In the genomic region with DNA sequence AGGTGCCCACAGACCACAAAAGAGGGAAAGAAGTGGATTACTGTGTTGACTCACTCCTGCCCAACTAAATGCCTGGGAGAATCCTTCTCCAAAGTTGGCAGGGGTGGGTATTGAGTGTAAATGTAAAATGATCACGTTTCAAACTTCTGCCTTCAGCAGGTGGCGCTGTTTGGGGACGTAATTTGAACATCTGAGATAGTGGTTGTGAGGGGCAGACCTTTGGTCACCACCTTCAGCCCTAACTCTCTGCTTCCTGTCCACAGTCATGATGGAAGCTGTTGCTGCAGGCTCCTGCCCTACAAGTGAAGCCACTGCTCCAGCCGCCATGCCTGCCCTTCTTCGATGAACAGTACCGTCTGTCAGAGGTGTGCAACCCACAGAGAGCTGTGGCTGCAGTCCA, we compare ENCODE assay signal across 12 mouse cellular contexts. TPM values are rescaled to one million over a fixed set of nuclear protein-coding genes. Genes with fewer than 3 reads are reported as not detected.
DNase-seq lines count a peak whose midpoint lies in the region; ATAC-seq and TF ChIP-seq lines count a peak whose summit lies in the region.
"Had no signal": no experiment of that assay in that cellular context is flagged by ENCODE, and none has a peak within 500 bp of the region (broad histone marks: within the 10 kb centered on the region; RNA-seq: fewer than 3 reads in every experiment).

No protein-coding gene starts in this region.

- H3K9ac ChIP-seq in midbrain, postnatal 0 days (replicated peaks; ENCODE audit: low read length, poor library complexity, severe bottlenecking) = no peak overlapping the region
- H3K9ac ChIP-seq in midbrain, embryonic 11.5 days (ENCODE audit: low read length) = no peak overlapping the region
- H3K9ac ChIP-seq: embryonic facial prominence, embryonic 15.5 days; limb, embryonic 13.5 days had no signal

- no peaks in the 10 kb centered on the region for H3K27me3 ChIP-seq in cerebellum, adult 2 months (ENCODE audit: control insufficient read depth, insufficient read depth, low read length)
- H3K27me3 ChIP-seq in midbrain, postnatal 0 days (ENCODE audit: insufficient read depth, low read length) = no peaks in the 10 kb centered on the region
- H3K27me3 ChIP-seq in midbrain, embryonic 11.5 days (ENCODE audit: control insufficient read depth, insufficient read depth, low read length) = no peaks in the 10 kb centered on the region
- H3K27me3 ChIP-seq: embryonic facial prominence, embryonic 15.5 days; limb, embryonic 13.5 days had no signal

- H3K27ac ChIP-seq in cerebellum, adult 2 months (ENCODE audit: insufficient read depth, low read length) = no peak overlapping the region
- H3K27ac ChIP-seq in midbrain, postnatal 0 days (ENCODE audit: low read depth, low read length) = no peak overlapping the region
- H3K27ac ChIP-seq in midbrain, embryonic 11.5 days (ENCODE audit: low read depth, low read length) = no peak overlapping the region
- H3K27ac ChIP-seq: embryonic facial prominence, embryonic 15.5 days; limb, embryonic 13.5 days had no signal

- H3K36me3 ChIP-seq in midbrain, postnatal 0 days (ENCODE audit: insufficient read depth, low read length) = no peaks in the 10 kb centered on the region
- H3K36me3 ChIP-seq in midbrain, embryonic 11.5 days (ENCODE audit: control insufficient read depth, insufficient read depth, low read length) = no peaks in the 10 kb centered on the region
- H3K36me3 ChIP-seq: embryonic facial prominence, embryonic 15.5 days; limb, embryonic 13.5 days had no signal

- no peak overlapping the region for H3K4me2 ChIP-seq in midbrain, postnatal 0 days (ENCODE audit: low read depth, low read length, poor library complexity, severe bottlenecking)
- no peak overlapping the region for H3K4me2 ChIP-seq in midbrain, embryonic 11.5 days
- H3K4me2 ChIP-seq: embryonic facial prominence, embryonic 15.5 days; limb, embryonic 13.5 days had no signal

- TF ChIP-seq POLR2A in cerebellum, adult 2 months (IDR thresholded peaks at IDR 0.05; ENCODE audit: borderline replicate concordance, insufficient read depth, low read length) = no peak

- no peak overlapping the region for H3K4me3 ChIP-seq in cerebellum, adult 2 months (replicated peaks; ENCODE audit: insufficient read depth, low read depth, low read length)
- no peak overlapping the region for H3K4me3 ChIP-seq in midbrain, postnatal 0 days (ENCODE audit: low read depth, low read length)
- H3K4me3 ChIP-seq in midbrain, embryonic 11.5 days (ENCODE audit: low read depth, low read length) = no peak overlapping the region
- H3K4me3 ChIP-seq: embryonic facial prominence, embryonic 15.5 days; limb, embryonic 13.5 days had no signal

- WGBS in cerebellum, adult 2 months = 22% methylated on average over 6 of the region's 6 CpGs
- WGBS in midbrain, postnatal 0 days = 35% methylated on average over 6 of the region's 6 CpGs
- WGBS in midbrain, embryonic 11.5 days = 33% methylated on average over 6 of the region's 6 CpGs

- H3K4me1 ChIP-seq in cerebellum, adult 2 months (ENCODE audit: control insufficient read depth, insufficient read depth, low read length) = peaks cover 21% of the 10 kb centered on the region
- H3K4me1 ChIP-seq in midbrain, postnatal 0 days (ENCODE audit: insufficient read depth, low read length) = no peaks in the 10 kb centered on the region
- H3K4me1 ChIP-seq in midbrain, embryonic 11.5 days (ENCODE audit: control insufficient read depth, insufficient read depth, low read length) = no peaks in the 10 kb centered on the region

- no peak for ATAC-seq in cerebellum, adult (ENCODE audit: insufficient number of reproducible peaks, low FRiP score, low TSS enrichment)
- no peak for ATAC-seq in midbrain, postnatal 0 days (ENCODE audit: low FRiP score)
- no peak for ATAC-seq in midbrain, embryonic 11.5 days (ENCODE audit: low FRiP score)

- no peaks in the 10 kb centered on the region for H3K9me3 ChIP-seq in midbrain, postnatal 0 days (ENCODE audit: low read length)
- no peaks in the 10 kb centered on the region for H3K9me3 ChIP-seq in midbrain, embryonic 11.5 days (ENCODE audit: control insufficient read depth, low read length)
- H3K9me3 ChIP-seq: embryonic facial prominence, embryonic 15.5 days; limb, embryonic 13.5 days had no signal

- peak; percentile 39; the same call in 1 of the 2 replicates for TF ChIP-seq CTCF in cerebellum, adult 2 months (IDR thresholded peaks at IDR 0.05; ENCODE audit: borderline replicate concordance, insufficient read depth, low read depth, low read length)
- TF ChIP-seq CTCF in midbrain, postnatal 0 days (IDR thresholded peaks at IDR 0.05) = peak; percentile 22; the same call in 1 of the 2 replicates

- DNase-seq in cerebellum, adult 2 months = peak; percentile 43 to 64
- DNase-seq in midbrain, postnatal 0 days (ENCODE audit: low spot score) = no peak
- no peak for DNase-seq in midbrain, embryonic 11.5 days (ENCODE audit: low spot score, missing footprints)
- peak; percentile 64 for DNase-seq in cerebellum, adult 9-11 months
- peak; percentile 68 for DNase-seq in thymus, postnatal 4 days
- DNase-seq in neural tube, embryonic 10.5 days (ENCODE audit: extremely low spot score, low spot score) = no peak
- no peak for DNase-seq in left cerebral cortex, postnatal 36 days (ENCODE audit: low spot score in 2 of 2)
- DNase-seq: gastrocnemius, postnatal 14 days; kidney, adult 11 months had no signal

- intact Hi-C loops in left cerebral cortex, postnatal 36 days (cut with DNase I) = no loop called here

RNA-seq across cellular contexts. Expression of a gene that starts 6.8 kb away (rescaled TPM):
- polyA plus RNA-seq in cerebellum, adult 2 months (2012; rRNA removed) = 24.0 and 30.8 TPM in 2 replicates
- total RNA-seq in midbrain, postnatal 0 days (2014; rRNA removed) = 5.5 and 6.8 TPM in 2 replicates
- 4.6 and 5.0 TPM in 2 replicates for polyA plus RNA-seq in midbrain, postnatal 0 days (2015; fragmentation: Nextera tagmentation; extraction: Ambion mirVana)
- polyA plus RNA-seq in midbrain, embryonic 11.5 days (2014; fragmentation: Nextera tagmentation; extraction: Ambion mirVana) = 0.51 and 0.87 TPM in 2 replicates
- total RNA-seq in left cerebral cortex, postnatal 36 days (2021) = 1 to 10 TPM; 1.7 to 3.0 TPM

RNA-seq across cellular contexts. Expression of a gene that starts 10.0 kb away (rescaled TPM):
- 24.4 and 29.0 TPM in 2 replicates for polyA plus RNA-seq in cerebellum, adult 2 months (2012; rRNA removed)
- total RNA-seq in midbrain, postnatal 0 days (2014; rRNA removed) = 2.8 and 4.1 TPM in 2 replicates
- polyA plus RNA-seq in midbrain, postnatal 0 days (2015; fragmentation: Nextera tagmentation; extraction: Ambion mirVana) = 1.5 TPM in 2 replicates
- polyA plus RNA-seq in midbrain, embryonic 11.5 days (2014; fragmentation: Nextera tagmentation; extraction: Ambion mirVana) = 1.5 and 1.9 TPM in 2 replicates
- total RNA-seq in left cerebral cortex, postnatal 36 days (2021) = 1 to 10 TPM; 3.4 to 6.4 TPM

RNA-seq across cellular contexts. Expression of a gene that starts 20.8 kb away (rescaled TPM):
- not detected in 2 replicates for polyA plus RNA-seq in cerebellum, adult 2 months (2012; rRNA removed)
- not detected in 2 replicates for total RNA-seq in midbrain, postnatal 0 days (2014; rRNA removed)
- not detected in 2 replicates for polyA plus RNA-seq in midbrain, postnatal 0 days (2015; fragmentation: Nextera tagmentation; extraction: Ambion mirVana)
- polyA plus RNA-seq in midbrain, embryonic 11.5 days (2014; fragmentation: Nextera tagmentation; extraction: Ambion mirVana) = not detected in 2 replicates
- total RNA-seq in left cerebral cortex, postnatal 36 days (2021) = not detected
- total RNA-seq: gastrocnemius, postnatal 14 days had no signal
- polyA plus RNA-seq: embryonic facial prominence, embryonic 15.5 days; limb, embryonic 13.5 days had no signal

Comparison
In these comparisons a context has a peak if more than half of its experiments do, and no peak if none do; other contexts are left out.
1. DNase-seq: peak in cerebellum, adult 2 months (2 of 2), cerebellum, adult 9-11 months (single experiment) and thymus, postnatal 4 days (single experiment); none in midbrain, postnatal 0 days (single experiment), midbrain, embryonic 11.5 days (single experiment), neural tube, embryonic 10.5 days (single experiment) and left cerebral cortex, postnatal 36 days (0 of 2).